Mouse (Mus musculus): ENCODE data around the gene Nprl3. TPM values are rescaled to one million over a fixed set of nuclear protein-coding genes. Genes with fewer than 3 reads are reported as not detected.

The Nprl3 gene
- total and polyA plus RNA-seq, 2 experiments from 2014 or later, result 29.9 to 64.1 TPM

DNA sequence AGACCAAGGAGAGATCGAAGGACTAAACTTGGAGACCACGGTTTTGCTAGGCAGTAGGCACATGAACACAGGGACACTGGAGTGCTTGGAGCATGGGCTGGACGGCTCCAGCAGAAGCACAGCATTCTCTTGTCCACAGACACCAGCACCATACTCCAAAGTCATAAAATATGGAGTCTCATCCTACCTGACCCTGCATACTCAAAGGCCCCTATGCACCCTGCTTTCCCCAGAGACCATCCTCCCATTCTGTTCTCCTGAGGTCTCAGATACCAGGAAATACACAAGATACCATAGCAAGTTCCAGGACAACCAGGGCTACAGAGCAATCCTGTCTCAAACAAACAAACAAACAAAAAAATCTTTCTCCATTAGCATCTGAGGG lies 30.1 kb downstream of the Nprl3 start:
- ATAC-seq (ENCODE audit: insufficient read depth, low read depth), result no peak
- Histone ChIP-seq H3K36me3 (replicated peaks; ENCODE audit: control insufficient read depth, insufficient read depth, low read length) (peaks cover 49% of the 10 kb centered on the region), H3K9ac (replicated peaks; ENCODE audit: low read depth, low read length) (no peak overlapping the region), H3K4me2 (ENCODE audit: low read depth, low read length) (no peak overlapping the region), H3K27ac (ENCODE audit: low read depth) (no peak overlapping the region), H3K9me3 (replicated peaks; ENCODE audit: control insufficient read depth, low read length) (no peaks in the 10 kb centered on the region), H3K4me1 (ENCODE audit: control insufficient read depth, insufficient read depth) (peaks cover 21% of the 10 kb centered on the region), H3K4me3 (ENCODE audit: low read depth, low read length) (no peak overlapping the region), H3K27me3 (ENCODE audit: control insufficient read depth, insufficient read depth, low read length) (no peaks in the 10 kb centered on the region)
- DNase-seq (ENCODE audit: low spot score), result no peak
- TF ChIP-seq EP300 (IDR thresholded peaks at IDR 0.05; ENCODE audit: low read depth) (no peak), CTCF (IDR thresholded peaks at IDR 0.05; ENCODE audit: low read depth) (no peak)
- 81% methylated on average over 3 of the region's 3 CpGs for WGBS

- H3K27ac ChIP-seq (ENCODE audit: low read depth), result no peak overlapping the region
- DNase-seq (ENCODE audit: low spot score) (peak; percentile 39), ATAC-seq (ENCODE audit: insufficient read depth, low read depth) (no peak)
- H3K4me3 ChIP-seq (ENCODE audit: low read depth, low read length), result no peak overlapping the region
- H3K27me3 ChIP-seq (ENCODE audit: control insufficient read depth, insufficient read depth, low read length), result no peaks in the 10 kb centered on the region
- no peaks in the 10 kb centered on the region for H3K9me3 ChIP-seq (replicated peaks; ENCODE audit: control insufficient read depth, low read length)
- TF ChIP-seq CTCF (IDR thresholded peaks at IDR 0.05; ENCODE audit: low read depth), result peak; percentile 49
- no peak for TF ChIP-seq EP300 (IDR thresholded peaks at IDR 0.05; ENCODE audit: low read depth)
- H3K9ac ChIP-seq (replicated peaks; ENCODE audit: low read depth, low read length), result no peak overlapping the region
- peaks cover 54% of the 10 kb centered on the region for H3K36me3 ChIP-seq (replicated peaks; ENCODE audit: control insufficient read depth, insufficient read depth, low read length)
- WGBS, result 58% methylated on average over 9 of the region's 9 CpGs
- H3K4me2 ChIP-seq (ENCODE audit: low read depth, low read length), result no peak overlapping the region
- peaks cover 21% of the 10 kb centered on the region for H3K4me1 ChIP-seq (ENCODE audit: control insufficient read depth, insufficient read depth)
Measured at GRCm38 (mm10) chr11:32236712-32237410, 30.6 kb downstream of the Nprl3 start.

- no peak for TF ChIP-seq EP300 (IDR thresholded peaks at IDR 0.05; ENCODE audit: low read depth)
- TF ChIP-seq CTCF (IDR thresholded peaks at IDR 0.05; ENCODE audit: low read depth), result no peak
- H3K4me3 ChIP-seq (ENCODE audit: low read depth, low read length), result no peak overlapping the region
- WGBS, result 54% methylated on average over 2 of the region's 2 CpGs
- peaks cover 21% of the 10 kb centered on the region for H3K4me1 ChIP-seq (ENCODE audit: control insufficient read depth, insufficient read depth)
- peaks cover 55% of the 10 kb centered on the region for H3K36me3 ChIP-seq (replicated peaks; ENCODE audit: control insufficient read depth, insufficient read depth, low read length)
- no peaks in the 10 kb centered on the region for H3K9me3 ChIP-seq (replicated peaks; ENCODE audit: control insufficient read depth, low read length)
- H3K27me3 ChIP-seq (ENCODE audit: control insufficient read depth, insufficient read depth, low read length), result no peaks in the 10 kb centered on the region
- H3K4me2 ChIP-seq (ENCODE audit: low read depth, low read length), result no peak overlapping the region
- H3K9ac ChIP-seq (replicated peaks; ENCODE audit: low read depth, low read length), result 0 out of 2 replicates have a peak overlapping the region, but pooled peaks have one; percentile 5
- no peak for DNase-seq (ENCODE audit: low spot score)
- no peak overlapping the region for H3K27ac ChIP-seq (ENCODE audit: low read depth)
- ATAC-seq (ENCODE audit: insufficient read depth, low read depth), result no peak
Measured at GRCm38 (mm10) chr11:32236132-32236531, 31.4 kb downstream of the Nprl3 start.

DNA sequence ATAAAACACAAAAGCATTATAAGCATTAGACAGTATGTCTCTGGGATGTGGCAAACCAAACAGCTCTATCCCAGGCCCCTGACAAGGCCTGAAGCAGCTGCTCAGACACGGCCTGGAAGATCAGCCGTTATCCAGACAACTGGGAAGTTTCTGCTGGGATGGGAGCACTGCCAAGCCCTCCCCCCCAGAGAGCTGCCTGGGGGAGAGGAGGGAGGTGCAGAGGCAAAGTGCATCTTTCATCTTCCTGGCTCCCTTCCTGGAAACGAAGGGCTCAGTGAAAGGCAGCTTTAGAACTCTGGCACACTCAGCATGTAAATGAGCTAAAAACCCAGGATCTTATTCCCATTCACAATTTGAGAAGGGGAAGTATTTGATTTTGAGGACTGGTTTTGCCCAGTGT lies 31.9 kb downstream of the Nprl3 start:
- Histone ChIP-seq H3K27me3 (ENCODE audit: control insufficient read depth, insufficient read depth, low read length) (no peaks in the 10 kb centered on the region), H3K4me2 (ENCODE audit: low read depth, low read length) (no peak overlapping the region), H3K9ac (replicated peaks; ENCODE audit: low read depth, low read length) (0 out of 2 replicates have a peak overlapping the region, but pooled peaks have one; percentile 5), H3K27ac (ENCODE audit: low read depth) (peak overlapping the region; percentile 30; the same call in 1 of the 2 replicates), H3K36me3 (replicated peaks; ENCODE audit: control insufficient read depth, insufficient read depth, low read length) (peaks cover 55% of the 10 kb centered on the region), H3K9me3 (replicated peaks; ENCODE audit: control insufficient read depth, low read length) (no peaks in the 10 kb centered on the region), H3K4me3 (ENCODE audit: low read depth, low read length) (no peak overlapping the region), H3K4me1 (ENCODE audit: control insufficient read depth, insufficient read depth) (peaks cover 21% of the 10 kb centered on the region)
- WGBS, result 9% methylated on average over 3 of the region's 3 CpGs
- ATAC-seq (ENCODE audit: insufficient read depth, low read depth) (peak; percentile 30; the same call in 1 of the 2 replicates), DNase-seq (ENCODE audit: low spot score) (peak; percentile 43)
- no peak for TF ChIP-seq CTCF (IDR thresholded peaks at IDR 0.05; ENCODE audit: low read depth)
- TF ChIP-seq EP300 (IDR thresholded peaks at IDR 0.05; ENCODE audit: low read depth), result no peak

DNA sequence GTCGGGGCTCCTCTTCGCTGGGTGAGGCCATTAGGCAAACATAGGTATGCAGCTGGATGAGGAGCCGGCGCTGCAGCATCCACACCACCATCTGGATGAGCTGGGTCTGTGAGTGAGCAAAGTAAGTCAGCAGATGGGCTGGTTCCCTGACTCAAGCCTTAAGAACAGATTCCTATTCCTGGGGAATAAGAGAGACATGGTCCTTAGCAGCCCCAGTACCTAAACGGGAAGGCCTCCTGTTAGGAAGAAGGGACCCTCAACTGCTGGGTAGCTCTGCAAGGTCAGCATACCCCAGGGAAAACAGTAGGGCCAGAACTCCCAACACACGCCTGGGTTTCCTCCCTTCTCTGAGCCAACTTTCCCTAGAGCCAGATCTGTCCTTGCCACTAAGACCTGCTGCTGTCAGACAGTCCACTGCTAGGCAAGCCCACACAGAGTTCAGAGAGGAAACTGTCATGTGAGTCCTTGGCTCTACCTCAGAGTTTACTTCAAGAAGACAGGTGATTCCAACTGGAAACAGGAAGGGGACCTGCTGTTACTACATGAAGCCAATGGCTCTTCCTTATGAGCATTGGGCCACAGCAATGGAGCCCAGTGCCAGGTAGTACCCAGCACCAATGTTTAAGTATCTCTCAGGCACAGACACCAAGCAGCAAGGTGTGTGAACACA lies 32.6 kb downstream of the Nprl3 start:
- no peak overlapping the region for H3K4me2 ChIP-seq (ENCODE audit: low read depth, low read length)
- H3K27me3 ChIP-seq (ENCODE audit: control insufficient read depth, insufficient read depth, low read length), result no peaks in the 10 kb centered on the region
- TF ChIP-seq CTCF (IDR thresholded peaks at IDR 0.05; ENCODE audit: low read depth), result no peak
- TF ChIP-seq EP300 (IDR thresholded peaks at IDR 0.05; ENCODE audit: low read depth), result no peak
- 83% methylated on average over 6 of the region's 6 CpGs for WGBS
- ATAC-seq (ENCODE audit: insufficient read depth, low read depth), result no peak
- peaks cover 21% of the 10 kb centered on the region for H3K4me1 ChIP-seq (ENCODE audit: control insufficient read depth, insufficient read depth)
- H3K9ac ChIP-seq (replicated peaks; ENCODE audit: low read depth, low read length), result no peak overlapping the region
- peaks cover 53% of the 10 kb centered on the region for H3K36me3 ChIP-seq (replicated peaks; ENCODE audit: control insufficient read depth, insufficient read depth, low read length)
- DNase-seq (ENCODE audit: low spot score), result no peak
- no peak overlapping the region for H3K27ac ChIP-seq (ENCODE audit: low read depth)
- no peaks in the 10 kb centered on the region for H3K9me3 ChIP-seq (replicated peaks; ENCODE audit: control insufficient read depth, low read length)
- H3K4me3 ChIP-seq (ENCODE audit: low read depth, low read length), result no peak overlapping the region
